Mouse (Mus musculus): ENCODE results near the gene Kcnk15. TPM values are rescaled to one million over a fixed set of nuclear protein-coding genes. Genes with fewer than 3 reads are reported as not detected.

The Kcnk15 gene
- polyA plus RNA-seq, 1 experiment from 2014 or later, result not detected

- H3K4me1 ChIP-seq (replicated peaks; ENCODE audit: control insufficient read depth, insufficient read depth, low read length), result no peaks in the 10 kb centered on the region
- no peaks in the 10 kb centered on the region for H3K27me3 ChIP-seq (replicated peaks; ENCODE audit: control insufficient read depth, insufficient read depth, low read length)
- no peaks in the 10 kb centered on the region for H3K36me3 ChIP-seq (ENCODE audit: control insufficient read depth, insufficient read depth, low read length)
- H3K9ac ChIP-seq (ENCODE audit: low read depth, low read length), result no peak overlapping the region
- WGBS, result 35% methylated on average over 6 of the region's 6 CpGs
- DNase-seq (ENCODE audit: low spot score) (peak; percentile 44), ATAC-seq (replicated peaks; ENCODE audit: low FRiP score) (no peak)
- H3K4me2 ChIP-seq, result no peak overlapping the region
- no peaks in the 10 kb centered on the region for H3K9me3 ChIP-seq (ENCODE audit: control insufficient read depth, low read length)
- H3K27ac ChIP-seq (ENCODE audit: low read depth, low read length), result no peak overlapping the region
- H3K4me3 ChIP-seq (ENCODE audit: low read depth, low read length), result no peak overlapping the region
Observed at GRCm38 (mm10) chr2:163889411-163889810, 36.0 kb downstream of the Kcnk15 start.

DNA sequence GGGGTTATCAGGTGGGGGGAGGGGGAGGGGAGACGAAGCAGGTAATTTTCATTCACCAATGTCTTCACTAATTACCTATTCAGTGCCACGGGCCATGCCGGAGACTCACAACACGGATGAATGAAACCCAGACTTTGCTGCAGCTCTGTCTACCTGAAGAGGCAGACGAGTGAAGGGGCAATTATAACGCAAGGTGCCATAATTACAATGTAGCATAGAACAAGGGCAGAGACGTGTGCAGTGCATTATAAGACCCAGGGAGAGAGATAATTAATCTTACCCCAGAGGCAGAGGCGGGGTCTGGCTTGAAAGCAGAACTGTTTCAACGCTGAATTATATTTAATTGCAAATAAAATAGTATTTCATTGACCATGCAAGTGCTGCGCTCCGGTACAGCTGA lies 37.1 kb downstream of the Kcnk15 start:
- no peak overlapping the region for H3K4me3 ChIP-seq (ENCODE audit: low read depth, low read length)
- WGBS, result 71% methylated on average over 11 of the region's 11 CpGs
- no peaks in the 10 kb centered on the region for H3K36me3 ChIP-seq (ENCODE audit: control insufficient read depth, insufficient read depth, low read length)
- H3K9me3 ChIP-seq (ENCODE audit: control insufficient read depth, low read length), result no peaks in the 10 kb centered on the region
- H3K27ac ChIP-seq (ENCODE audit: low read depth, low read length), result no peak overlapping the region
- no peak for DNase-seq (ENCODE audit: low spot score)
- no peak overlapping the region for H3K9ac ChIP-seq (ENCODE audit: low read depth, low read length)
- H3K4me2 ChIP-seq, result no peak overlapping the region
- no peak for ATAC-seq (replicated peaks; ENCODE audit: low FRiP score)
- H3K27me3 ChIP-seq (replicated peaks; ENCODE audit: control insufficient read depth, insufficient read depth, low read length), result no peaks in the 10 kb centered on the region
- H3K4me1 ChIP-seq (replicated peaks; ENCODE audit: control insufficient read depth, insufficient read depth, low read length), result no peaks in the 10 kb centered on the region

- H3K4me3 ChIP-seq (ENCODE audit: low read depth, low read length), result no peak overlapping the region
- WGBS, result 87% methylated on average over 11 of the region's 11 CpGs
- H3K4me2 ChIP-seq, result no peak overlapping the region
- H3K27me3 ChIP-seq (replicated peaks; ENCODE audit: control insufficient read depth, insufficient read depth, low read length), result no peaks in the 10 kb centered on the region
- no peak for DNase-seq (ENCODE audit: low spot score)
- no peak overlapping the region for H3K9ac ChIP-seq (ENCODE audit: low read depth, low read length)
- no peak overlapping the region for H3K27ac ChIP-seq (ENCODE audit: low read depth, low read length)
- ATAC-seq (replicated peaks; ENCODE audit: low FRiP score), result no peak
- H3K4me1 ChIP-seq (replicated peaks; ENCODE audit: control insufficient read depth, insufficient read depth, low read length), result no peaks in the 10 kb centered on the region
- no peaks in the 10 kb centered on the region for H3K9me3 ChIP-seq (ENCODE audit: control insufficient read depth, low read length)
- H3K36me3 ChIP-seq (ENCODE audit: control insufficient read depth, insufficient read depth, low read length), result no peaks in the 10 kb centered on the region
Observed at GRCm38 (mm10) chr2:163891271-163891670, 37.8 kb downstream of the Kcnk15 start.

DNA sequence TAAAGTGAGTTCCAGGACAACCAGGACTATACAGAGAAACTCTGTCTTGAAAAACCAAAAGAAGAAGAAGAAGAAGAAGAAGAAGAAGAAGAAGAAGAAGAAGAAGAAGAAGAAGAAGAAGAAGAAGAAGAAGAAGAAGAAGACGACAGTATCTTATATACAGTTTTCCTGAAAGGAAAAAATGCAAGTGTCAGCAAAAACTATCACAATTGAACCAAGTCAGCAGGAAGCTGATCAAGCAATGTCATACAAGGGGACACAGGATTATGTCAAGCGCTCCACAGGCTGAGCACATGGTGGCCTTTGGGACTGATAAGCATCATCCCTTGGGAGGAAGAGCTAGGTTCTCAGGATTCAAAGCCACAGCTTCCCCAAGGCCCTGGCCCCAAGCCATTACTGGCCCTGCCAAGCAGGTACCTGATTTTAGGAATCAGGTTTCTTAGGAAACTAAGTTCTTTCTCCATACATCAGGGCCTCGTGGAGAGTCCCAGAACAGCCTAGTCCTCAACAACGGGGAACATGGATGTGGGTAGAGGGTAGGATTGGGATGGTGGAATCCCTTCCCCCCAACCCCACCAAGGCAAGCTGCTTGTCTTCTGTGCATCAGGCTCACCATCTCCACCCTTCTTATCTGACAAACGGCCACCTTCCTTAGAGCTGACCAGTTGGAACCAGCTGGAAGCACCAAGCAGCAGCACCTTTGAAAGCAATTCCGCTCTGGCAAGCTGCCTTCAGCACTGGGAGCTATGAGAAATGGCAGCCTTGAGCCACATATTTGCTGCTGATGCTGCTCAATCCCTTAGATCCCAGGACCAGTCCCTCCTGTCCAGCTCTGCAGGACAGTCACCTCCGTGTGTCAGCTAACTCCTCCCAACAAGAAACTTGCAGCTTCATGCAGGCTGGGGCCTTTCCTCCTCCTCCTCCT lies 40.3 kb downstream of the Kcnk15 start:
- Histone ChIP-seq H3K4me1 (replicated peaks; ENCODE audit: control insufficient read depth, insufficient read depth, low read length) (no peaks in the 10 kb centered on the region), H3K4me3 (ENCODE audit: low read depth, low read length) (no peak overlapping the region), H3K27me3 (replicated peaks; ENCODE audit: control insufficient read depth, insufficient read depth, low read length) (no peaks in the 10 kb centered on the region), H3K9me3 (ENCODE audit: control insufficient read depth, low read length) (no peaks in the 10 kb centered on the region), H3K9ac (ENCODE audit: low read depth, low read length) (no peak overlapping the region), H3K27ac (ENCODE audit: low read depth, low read length) (no peak overlapping the region), H3K4me2 (no peak overlapping the region), H3K36me3 (ENCODE audit: control insufficient read depth, insufficient read depth, low read length) (no peaks in the 10 kb centered on the region)
- DNase-seq (ENCODE audit: low spot score) (no peak), ATAC-seq (replicated peaks; ENCODE audit: low FRiP score) (no peak)
- WGBS, result 53% methylated on average over 7 of the region's 7 CpGs

DNA sequence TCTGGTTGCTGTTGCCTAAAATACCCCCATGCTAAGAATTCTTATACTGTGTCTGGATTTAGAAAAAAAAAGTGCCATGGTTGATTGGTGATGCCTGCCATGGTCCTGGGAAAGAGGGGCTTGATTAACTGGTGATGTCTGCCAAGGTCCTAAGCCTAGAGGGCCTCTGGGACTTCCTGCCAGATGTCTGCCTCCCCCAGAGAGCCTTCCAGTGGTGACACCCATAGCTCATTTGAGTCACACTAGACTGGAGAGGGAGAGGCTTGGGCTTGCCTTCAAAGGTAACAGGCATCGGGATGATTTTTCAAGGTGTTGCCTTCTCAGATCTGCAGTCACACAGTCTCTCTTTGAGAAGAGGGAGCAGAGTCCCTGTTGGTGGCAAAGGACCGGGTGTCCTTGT lies 41.7 kb downstream of the Kcnk15 start:
- no peaks in the 10 kb centered on the region for H3K4me1 ChIP-seq (replicated peaks; ENCODE audit: control insufficient read depth, insufficient read depth, low read length)
- no peak overlapping the region for H3K4me3 ChIP-seq (ENCODE audit: low read depth, low read length)
- H3K36me3 ChIP-seq (ENCODE audit: control insufficient read depth, insufficient read depth, low read length), result no peaks in the 10 kb centered on the region
- 58% methylated on average over 2 of the region's 2 CpGs for WGBS
- ATAC-seq (replicated peaks; ENCODE audit: low FRiP score) (no peak), DNase-seq (ENCODE audit: low spot score) (no peak)
- no peak overlapping the region for H3K9ac ChIP-seq (ENCODE audit: low read depth, low read length)
- H3K27me3 ChIP-seq (replicated peaks; ENCODE audit: control insufficient read depth, insufficient read depth, low read length), result no peaks in the 10 kb centered on the region
- H3K9me3 ChIP-seq (ENCODE audit: control insufficient read depth, low read length), result no peaks in the 10 kb centered on the region
- no peak overlapping the region for H3K27ac ChIP-seq (ENCODE audit: low read depth, low read length)
- no peak overlapping the region for H3K4me2 ChIP-seq

DNA sequence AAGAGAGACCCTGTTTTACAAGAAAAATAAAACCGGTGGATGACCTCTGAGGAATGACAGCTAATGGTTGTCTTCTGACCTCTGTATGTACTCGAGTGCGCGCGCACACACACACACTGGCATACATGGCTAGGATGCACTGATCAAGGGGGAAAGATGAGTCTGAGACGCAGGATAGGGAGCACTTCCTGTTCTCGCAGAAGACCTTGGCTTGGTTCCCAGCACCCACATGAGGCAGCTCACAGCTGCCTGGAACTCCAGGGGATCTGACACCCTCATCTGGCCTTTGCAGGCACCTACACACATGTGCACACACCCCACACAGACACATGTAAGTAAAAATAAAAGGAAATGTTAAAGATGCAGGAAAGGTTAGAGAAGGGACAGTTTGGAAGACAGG lies 43.6 kb downstream of the Kcnk15 start:
- H3K4me1 ChIP-seq (replicated peaks; ENCODE audit: control insufficient read depth, insufficient read depth, low read length), result no peaks in the 10 kb centered on the region
- 88% methylated on average over 7 of the region's 7 CpGs for WGBS
- no peak overlapping the region for H3K27ac ChIP-seq (ENCODE audit: low read depth, low read length)
- ATAC-seq (replicated peaks; ENCODE audit: low FRiP score) (no peak), DNase-seq (ENCODE audit: low spot score) (no peak)
- no peak overlapping the region for H3K9ac ChIP-seq (ENCODE audit: low read depth, low read length)
- H3K4me2 ChIP-seq, result no peak overlapping the region
- no peaks in the 10 kb centered on the region for H3K27me3 ChIP-seq (replicated peaks; ENCODE audit: control insufficient read depth, insufficient read depth, low read length)
- no peak overlapping the region for H3K4me3 ChIP-seq (ENCODE audit: low read depth, low read length)
- no peaks in the 10 kb centered on the region for H3K36me3 ChIP-seq (ENCODE audit: control insufficient read depth, insufficient read depth, low read length)
- no peaks in the 10 kb centered on the region for H3K9me3 ChIP-seq (ENCODE audit: control insufficient read depth, low read length)

DNA sequence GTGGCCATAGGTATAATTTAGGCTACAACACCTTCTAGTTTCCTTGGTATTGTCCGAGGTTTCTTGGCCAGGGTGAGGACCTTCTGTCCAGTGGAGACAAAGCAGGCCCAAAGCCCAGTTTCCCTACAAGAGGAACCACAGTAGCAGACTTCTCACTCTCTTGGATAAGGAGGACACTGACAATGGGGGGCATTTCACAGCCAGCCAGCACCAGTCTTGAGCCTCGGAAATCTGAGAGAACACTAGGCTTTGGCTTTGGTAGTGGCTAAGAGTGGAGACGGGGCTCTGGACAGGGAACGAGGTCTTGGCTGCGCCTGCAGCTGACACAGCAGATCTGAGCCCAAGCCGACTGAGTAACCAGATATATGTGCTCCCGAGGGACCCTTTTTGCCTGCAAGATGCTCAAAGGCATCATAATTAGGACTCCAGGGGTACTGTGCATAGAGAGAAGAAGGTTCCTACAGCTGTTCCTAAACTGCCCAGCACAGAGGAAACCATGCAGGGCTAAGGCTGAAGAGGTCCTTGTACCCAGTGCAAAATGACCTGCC lies 44.6 kb downstream of the Kcnk15 start:
- no peaks in the 10 kb centered on the region for H3K9me3 ChIP-seq (ENCODE audit: control insufficient read depth, low read length)
- no peaks in the 10 kb centered on the region for H3K36me3 ChIP-seq (ENCODE audit: control insufficient read depth, insufficient read depth, low read length)
- WGBS, result 73% methylated on average over 7 of the region's 7 CpGs

DNA sequence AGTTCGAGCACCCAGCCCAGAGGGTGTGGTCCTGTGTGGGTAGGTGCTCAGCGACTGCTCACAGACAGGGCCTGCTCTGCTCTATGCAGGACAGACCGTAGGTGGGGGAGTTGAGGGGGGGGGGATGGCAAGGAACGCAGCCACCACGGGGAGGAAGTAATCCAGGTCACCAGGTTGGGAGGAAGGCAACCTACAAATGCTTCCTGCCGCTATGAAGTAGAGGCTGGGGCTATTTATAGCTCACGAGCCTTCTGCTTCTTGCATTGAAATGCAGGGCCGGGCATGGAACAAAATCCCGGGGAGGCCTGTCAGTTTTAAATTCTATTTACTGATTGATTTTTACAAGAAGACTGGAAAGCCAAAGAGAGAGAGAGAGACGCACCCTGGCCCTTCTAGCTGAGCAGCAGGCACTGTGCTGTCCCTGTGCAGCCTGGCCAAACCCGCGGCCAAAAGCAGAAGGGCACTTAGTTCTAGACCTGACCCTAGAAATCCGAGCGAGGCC lies 46.5 kb downstream of the Kcnk15 start:
- Histone ChIP-seq H3K36me3 (ENCODE audit: control insufficient read depth, insufficient read depth, low read length) (no peaks in the 10 kb centered on the region), H3K9me3 (ENCODE audit: control insufficient read depth, low read length) (no peaks in the 10 kb centered on the region), H3K9ac (ENCODE audit: low read depth, low read length) (no peak overlapping the region), H3K4me2 (no peak overlapping the region), H3K27ac (ENCODE audit: low read depth, low read length) (no peak overlapping the region), H3K27me3 (replicated peaks; ENCODE audit: control insufficient read depth, insufficient read depth, low read length) (no peaks in the 10 kb centered on the region), H3K4me1 (replicated peaks; ENCODE audit: control insufficient read depth, insufficient read depth, low read length) (no peaks in the 10 kb centered on the region), H3K4me3 (ENCODE audit: low read depth, low read length) (no peak overlapping the region)
- no peak for DNase-seq (ENCODE audit: low spot score)
- no peak for ATAC-seq (replicated peaks; ENCODE audit: low FRiP score)
- WGBS, result 51% methylated on average over 14 of the region's 14 CpGs

More for the DNA sequence above, 44.6 kb downstream of the Kcnk15 start:
- ATAC-seq (replicated peaks; ENCODE audit: low FRiP score), result no peak
- Histone ChIP-seq H3K4me2 (no peak overlapping the region), H3K4me3 (ENCODE audit: low read depth, low read length) (no peak overlapping the region), H3K27ac (ENCODE audit: low read depth, low read length) (no peak overlapping the region), H3K4me1 (replicated peaks; ENCODE audit: control insufficient read depth, insufficient read depth, low read length) (no peaks in the 10 kb centered on the region), H3K27me3 (replicated peaks; ENCODE audit: control insufficient read depth, insufficient read depth, low read length) (no peaks in the 10 kb centered on the region), H3K9ac (ENCODE audit: low read depth, low read length) (no peak overlapping the region)
- no peak for DNase-seq (ENCODE audit: low spot score)

- DNase-seq (ENCODE audit: low spot score), result no peak
- no peak overlapping the region for H3K27ac ChIP-seq (ENCODE audit: low read depth, low read length)
- no peaks in the 10 kb centered on the region for H3K27me3 ChIP-seq (replicated peaks; ENCODE audit: control insufficient read depth, insufficient read depth, low read length)
- H3K36me3 ChIP-seq (ENCODE audit: control insufficient read depth, insufficient read depth, low read length), result no peaks in the 10 kb centered on the region
- 82% methylated on average over 7 of the region's 7 CpGs for WGBS
- no peak overlapping the region for H3K9ac ChIP-seq (ENCODE audit: low read depth, low read length)
- no peak overlapping the region for H3K4me3 ChIP-seq (ENCODE audit: low read depth, low read length)
- H3K4me1 ChIP-seq (replicated peaks; ENCODE audit: control insufficient read depth, insufficient read depth, low read length), result no peaks in the 10 kb centered on the region
- H3K9me3 ChIP-seq (ENCODE audit: control insufficient read depth, low read length), result no peaks in the 10 kb centered on the region
- no peak for ATAC-seq (replicated peaks; ENCODE audit: low FRiP score)
- no peak overlapping the region for H3K4me2 ChIP-seq
Observed at GRCm38 (mm10) chr2:163901043-163901442, 47.6 kb downstream of the Kcnk15 start.
